Mouse (Mus musculus) thymus, adult 2 months (tissue): ENCODE measurements around the gene Frmd8. TPM values are rescaled to one million over a fixed set of nuclear protein-coding genes. Genes with fewer than 3 reads are reported as not detected.

Experiments
- DNase-seq: peaks from one replicate; pipeline ENCODE4 v3.0.0; 2021
- H3K27ac ChIP-seq: fragments of 200-500 bp; 2 replicates; pipeline ENCODE4 v1.5.1; 2012; ENCODE audit warnings: low read length, control low read depth; ENCODE audit not compliant: control insufficient read depth, insufficient read depth
- H3K27me3 ChIP-seq: fragments of 200-500 bp; 2 replicates; pipeline ENCODE4 v1.6.1; 2012; ENCODE audit warnings: mild to moderate bottlenecking, low read length, moderate library complexity, mixed read lengths; ENCODE audit not compliant: control insufficient read depth, insufficient read depth
- H3K36me3 ChIP-seq: fragments of 200-500 bp; 2 replicates; pipeline ENCODE4 v1.6.1; 2012; ENCODE audit warnings: mild to moderate bottlenecking, low read length, moderate library complexity; ENCODE audit not compliant: control insufficient read depth, insufficient read depth
- H3K4me1 ChIP-seq: fragments of 200-500 bp; replicated peaks from 2 replicates; pipeline ENCODE4 v1.6.1; 2012; ENCODE audit warnings: low read length; ENCODE audit not compliant: control insufficient read depth, insufficient read depth
- H3K4me3 ChIP-seq: fragments of 200-500 bp; 2 replicates; pipeline ENCODE4 v1.5.1; 2012; ENCODE audit warnings: mild to moderate bottlenecking, low read length, control low read depth, moderate library complexity; ENCODE audit not compliant: control insufficient read depth, insufficient read depth
- CTCF ChIP-seq: fragments of 200-500 bp; IDR thresholded peaks from 2 replicates; pipeline ENCODE4 v1.5.1; 2012; ENCODE audit warnings: mild to moderate bottlenecking, control low read depth, low read length, moderate library complexity, borderline replicate concordance; ENCODE audit not compliant: control insufficient read depth, poor library complexity, insufficient read depth; ENCODE audit errors: extremely low read depth
- POLR2A ChIP-seq: fragments of 200-500 bp; IDR thresholded peaks from 2 replicates; pipeline ENCODE4 v1.6.1; 2012; ENCODE audit warnings: mild to moderate bottlenecking, low read length, control low read depth, moderate library complexity; ENCODE audit not compliant: control insufficient read depth, poor library complexity, insufficient read depth; ENCODE audit errors: extremely low read depth
- WGBS: fragments of 180-500 bp; shearing (Covaris S2); methylation state at CpG from one replicate; pipeline ENCODE4 v1.1.7; 2018; 5-methylcytosine and 5-hydroxymethylcytosine counted together
- polyA plus RNA-seq: library from polyadenylated mRNA; depleted of rRNA; stranded (reverse); fragments of >200 nt; gene quantifications from 2 replicates; pipeline ENCODE4 v1.2.3, GENCODE M21; 2012

The Frmd8 gene
- polyA plus RNA-seq, 1 experiment, result 121 TPM

GRCm38 (mm10) chr19:5806051-5806808, 68.8 kb downstream of the Frmd8 start:
- Histone ChIP-seq H3K27me3 (no peaks in the 10 kb centered on the region), H3K27ac (peak overlapping the region; percentile 86), H3K4me1 (peaks cover 37% of the 10 kb centered on the region), H3K4me3 (no peak overlapping the region), H3K36me3 (no peaks in the 10 kb centered on the region)
- no peak for TF ChIP-seq CTCF
- TF ChIP-seq POLR2A, result no peak
- DNase-seq, result no peak
- WGBS, result 25% methylated on average over 8 of the region's 8 CpGs

- H3K4me3 ChIP-seq, result no peak overlapping the region; the same call in 1 of the 2 replicates
- peaks cover 28% of the 10 kb centered on the region for H3K4me1 ChIP-seq
- H3K27ac ChIP-seq, result peak overlapping the region; percentile 94
- TF ChIP-seq CTCF, result no peak
- no peak for TF ChIP-seq POLR2A
- DNase-seq, result no peak
- no peaks in the 10 kb centered on the region; the same call in 1 of the 2 replicates for H3K36me3 ChIP-seq
- 26% methylated on average over 8 of the region's 8 CpGs for WGBS
- no peaks in the 10 kb centered on the region for H3K27me3 ChIP-seq
Observed at GRCm38 (mm10) chr19:5804371-5804899, 70.6 kb downstream of the Frmd8 start.

- H3K36me3 ChIP-seq, result peaks cover 3% of the 10 kb centered on the region
- H3K4me1 ChIP-seq, result peaks cover 28% of the 10 kb centered on the region
- H3K27me3 ChIP-seq, result no peaks in the 10 kb centered on the region
- peak overlapping the region; percentile 94 for H3K27ac ChIP-seq
- no peak for DNase-seq
- WGBS, result 5% methylated on average over 16 of the region's 16 CpGs
- peak overlapping the region; percentile 38 for H3K4me3 ChIP-seq
- TF ChIP-seq CTCF (no peak), POLR2A (no peak)
Observed at GRCm38 (mm10) chr19:5803881-5804279, 71.2 kb downstream of the Frmd8 start.

GRCm38 (mm10) chr19:5803041-5803880, 71.8 kb downstream of the Frmd8 start:
- WGBS, result under 1% methylated on average over 67 of the region's 67 CpGs
- no peak for TF ChIP-seq CTCF
- peak; percentile 95 for TF ChIP-seq POLR2A
- DNase-seq, result peak; percentile 99
- peaks cover 9% of the 10 kb centered on the region for H3K36me3 ChIP-seq
- peak overlapping the region; percentile 98 for H3K27ac ChIP-seq
- peaks cover 28% of the 10 kb centered on the region for H3K4me1 ChIP-seq
- H3K27me3 ChIP-seq, result no peaks in the 10 kb centered on the region
- peak overlapping the region; percentile 78 for H3K4me3 ChIP-seq

- H3K4me1 ChIP-seq, result peaks cover 28% of the 10 kb centered on the region
- TF ChIP-seq CTCF (no peak), POLR2A (no peak)
- H3K27ac ChIP-seq, result peak overlapping the region; percentile 98
- no peak for DNase-seq
- H3K4me3 ChIP-seq, result peak overlapping the region; percentile 78
- 0% methylated on average over 4 of the region's 4 CpGs for WGBS
- H3K36me3 ChIP-seq, result peaks cover 13% of the 10 kb centered on the region
- H3K27me3 ChIP-seq, result no peaks in the 10 kb centered on the region
Observed at GRCm38 (mm10) chr19:5802787-5803040, 72.4 kb downstream of the Frmd8 start.

- TF ChIP-seq CTCF (no peak), POLR2A (peak; percentile 100)
- Histone ChIP-seq H3K27me3 (no peaks in the 10 kb centered on the region), H3K36me3 (peaks cover 18% of the 10 kb centered on the region), H3K4me3 (peak overlapping the region; percentile 64), H3K27ac (peak overlapping the region; percentile 98), H3K4me1 (peaks cover 25% of the 10 kb centered on the region)
- peak; percentile 95 for DNase-seq
- WGBS, result under 1% methylated on average over 25 of the region's 25 CpGs
Observed at GRCm38 (mm10) chr19:5802011-5802786, 72.9 kb downstream of the Frmd8 start.
